Mouse (Mus musculus) right cerebral cortex, postnatal 36 days (tissue): Measurements from ENCODE around the gene Ifi213.
"Not testable (repeated sequence)": the region's sequence is repeated elsewhere in the genome, so short reads cannot be mapped to it uniquely, and the experiment has no call there.

Experiments
- DNase-seq, 2 experiments: peaks; one replicate each; pipeline ENCODE4 v3.0.0; 2022; ENCODE audit warnings: low spot score in 2 of 2, mixed read lengths in 1 of 2

Ifi213 gene

DNA sequence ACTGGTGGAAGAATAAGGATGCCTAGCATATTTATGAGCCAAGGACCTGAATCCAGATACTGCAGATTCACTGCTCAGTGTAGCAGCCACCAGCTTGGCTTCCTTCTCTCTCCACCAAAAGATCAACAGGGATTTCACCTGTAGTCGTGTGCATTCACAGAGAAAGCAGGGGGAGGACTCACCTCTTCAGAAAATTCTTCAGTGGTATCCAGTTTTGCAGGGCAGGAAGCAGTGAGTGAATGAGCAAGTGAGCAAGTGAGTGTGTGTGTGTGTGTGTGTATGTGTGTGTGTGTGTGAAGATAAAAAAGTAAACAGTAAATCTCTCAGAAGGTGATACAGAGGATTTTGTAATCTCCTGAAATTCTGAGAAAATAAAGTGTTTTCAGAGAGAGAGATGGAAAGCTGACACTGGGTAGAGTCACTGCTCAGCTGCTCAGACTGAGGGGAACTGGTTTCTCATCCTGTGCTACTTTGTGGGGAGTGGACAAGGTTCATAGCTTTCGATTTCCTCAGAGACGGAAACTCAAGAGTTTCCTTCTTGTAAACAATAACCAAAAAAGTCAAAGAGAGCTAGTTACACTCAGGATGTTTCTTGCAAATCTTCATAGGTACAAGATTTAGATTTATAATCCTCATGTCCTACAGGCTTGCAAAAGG lies at the start of gene Ifi213:
Gene Ifi213 (minus strand): TSS at position 437 of the 657 bp plus-strand sequence.
- DNase-seq = not testable (repeated sequence)

GRCm38 (mm10) chr1:173645393-173645792 lies 46.3 kb upstream of the Ifi213 start:
- no peak for DNase-seq

DNA sequence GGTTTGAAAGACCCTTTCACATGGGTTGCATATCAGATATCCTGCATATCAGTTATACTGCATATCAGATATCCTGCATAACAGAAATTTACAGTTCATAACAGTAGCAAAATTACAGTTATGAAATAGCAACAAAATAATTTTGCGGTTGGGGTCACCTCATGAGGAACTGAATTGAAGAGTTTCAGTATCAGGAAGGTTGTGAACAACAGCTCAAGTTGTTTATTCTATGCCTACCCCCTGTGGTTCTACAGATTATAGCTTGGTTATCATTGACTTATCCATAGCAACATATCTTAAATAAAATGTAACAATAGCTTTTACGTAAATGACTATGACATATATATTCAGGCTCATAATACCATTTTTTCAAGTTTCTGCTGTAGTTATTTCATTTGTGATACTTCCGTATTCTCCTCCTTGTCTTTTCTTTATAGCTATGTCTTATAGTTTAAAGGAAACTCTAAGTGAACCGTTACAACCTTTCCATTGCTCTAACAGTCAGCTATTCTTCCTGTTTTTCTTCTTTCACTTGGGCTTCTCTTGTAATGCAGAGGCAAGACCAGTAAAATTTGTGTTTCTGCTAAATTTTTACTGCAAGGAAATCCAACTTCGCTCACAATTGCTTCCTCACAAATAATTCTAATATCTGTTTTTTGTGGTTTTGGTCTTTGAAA lies 35.0 kb upstream of the Ifi213 start:
- no peak for DNase-seq

DNA sequence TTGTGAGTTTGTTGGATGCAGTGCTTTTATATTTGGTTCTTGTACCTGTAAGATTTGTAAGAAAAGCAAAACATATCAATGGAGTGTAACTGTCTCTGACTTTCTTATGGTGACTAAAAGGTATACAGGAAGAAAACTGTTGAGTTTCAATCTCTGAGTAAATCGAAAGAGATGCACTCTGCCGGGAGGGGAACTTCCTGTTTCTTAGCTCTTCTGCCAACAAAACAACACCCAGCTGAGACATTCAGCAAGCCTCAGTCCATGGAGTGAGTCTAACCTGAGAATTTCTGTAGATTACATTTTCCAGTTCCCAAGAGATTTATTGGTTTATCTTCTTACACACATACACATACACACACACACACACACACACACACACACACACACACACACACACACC lies 31.5 kb upstream of the Ifi213 start, which contains the start of gene Ifi209:
Gene Ifi209 (plus strand): TSS at position 296 of the 400 bp plus-strand sequence.
- DNase-seq = not testable (repeated sequence)

GRCm38 (mm10) chr1:173626686-173627085 lies 27.6 kb upstream of the Ifi213 start:
- DNase-seq = no peak

DNA sequence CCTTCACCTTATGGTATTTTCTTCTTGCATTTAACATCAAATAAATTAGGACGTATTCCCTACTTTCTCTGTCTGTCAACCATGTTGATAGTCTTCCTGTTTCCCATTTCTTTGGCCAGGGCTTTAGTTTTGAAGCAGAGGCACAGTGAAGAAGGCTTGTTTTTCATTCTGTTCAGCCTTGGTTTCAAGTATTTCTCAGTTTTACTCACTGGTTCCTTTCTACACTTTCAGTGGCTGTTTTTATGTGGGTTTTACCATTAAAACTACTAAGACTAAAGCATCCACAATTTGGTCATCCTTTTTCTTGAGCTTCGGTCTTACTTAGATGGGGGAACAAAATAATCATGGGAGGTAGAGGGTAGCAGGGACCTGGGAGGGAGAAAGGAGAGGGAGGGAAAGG lies 25.0 kb upstream of the Ifi213 start:
- no peak for DNase-seq

DNA sequence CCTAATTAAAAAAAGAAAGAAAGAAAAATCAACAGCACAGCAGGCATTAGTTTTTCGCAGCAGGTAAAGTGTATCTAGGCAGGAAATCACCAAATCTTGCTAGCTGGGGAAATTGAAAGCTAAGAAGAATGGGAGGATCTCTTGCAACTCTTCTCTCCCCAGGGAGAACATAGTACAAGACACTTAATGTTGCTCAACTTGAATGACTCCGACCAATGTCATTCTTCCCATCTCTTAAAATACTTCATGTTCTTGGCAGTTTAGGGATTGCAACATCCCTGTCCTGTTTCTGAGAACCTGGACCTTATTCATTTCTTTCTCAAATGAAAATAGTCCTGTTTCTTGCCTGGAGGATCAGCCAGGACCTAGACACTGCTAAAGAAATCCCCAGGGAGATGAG lies 23.1 kb upstream of the Ifi213 start:
- DNase-seq = not testable (repeated sequence)

- not testable (repeated sequence) for DNase-seq
Measured at GRCm38 (mm10) chr1:173610291-173610690, 11.2 kb upstream of the Ifi213 start.

- not testable (repeated sequence) for DNase-seq
Measured at GRCm38 (mm10) chr1:173589698-173590097, 9.4 kb downstream of the Ifi213 start.

- no peak for DNase-seq
Measured at GRCm38 (mm10) chr1:173579921-173580585, 19.0 kb downstream of the Ifi213 start.

DNA sequence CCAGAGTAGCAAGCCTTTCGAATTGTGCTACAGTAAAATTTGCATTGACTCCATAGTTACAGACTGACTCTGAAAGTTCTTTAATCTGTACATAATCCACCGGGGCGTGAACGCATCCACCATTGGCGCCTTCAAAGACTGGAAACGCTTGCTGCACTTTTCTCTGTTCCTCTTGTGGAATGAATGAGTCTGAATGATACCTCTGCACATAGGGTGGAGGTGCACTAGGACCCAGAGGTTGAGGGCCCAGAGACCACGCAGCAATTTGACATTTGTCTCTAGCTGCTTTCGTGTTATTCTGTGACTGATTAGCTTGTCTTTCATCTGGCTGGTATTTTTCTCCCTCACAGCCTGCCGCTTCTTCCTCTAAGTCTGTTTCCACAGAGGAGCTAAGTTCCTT lies 20.0 kb downstream of the Ifi213 start:
- no peak for DNase-seq

GRCm38 (mm10) chr1:173550491-173551050 lies 48.5 kb downstream of the Ifi213 start:
- not testable (repeated sequence) for DNase-seq

DNA sequence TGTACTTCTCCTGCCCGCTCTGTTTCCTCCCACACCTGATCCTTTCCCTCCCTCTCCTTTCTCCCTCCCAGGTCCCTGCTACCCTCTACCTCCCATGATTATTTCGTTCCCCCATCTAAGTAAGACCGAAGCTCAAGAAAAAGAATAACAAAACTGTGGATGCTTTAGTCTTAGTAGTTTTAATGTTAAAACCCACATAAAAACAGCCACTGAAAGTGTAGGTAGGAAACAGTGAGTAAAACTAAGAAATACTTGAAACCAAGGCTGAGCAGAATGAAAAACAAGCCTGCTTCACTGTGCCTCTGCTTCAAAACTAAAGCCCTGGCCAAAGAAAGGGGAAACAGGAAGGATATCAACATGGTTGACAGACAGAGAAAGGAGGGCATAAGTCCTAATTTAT lies 50.3 kb downstream of the Ifi213 start:
- not testable (repeated sequence) for DNase-seq

DNA sequence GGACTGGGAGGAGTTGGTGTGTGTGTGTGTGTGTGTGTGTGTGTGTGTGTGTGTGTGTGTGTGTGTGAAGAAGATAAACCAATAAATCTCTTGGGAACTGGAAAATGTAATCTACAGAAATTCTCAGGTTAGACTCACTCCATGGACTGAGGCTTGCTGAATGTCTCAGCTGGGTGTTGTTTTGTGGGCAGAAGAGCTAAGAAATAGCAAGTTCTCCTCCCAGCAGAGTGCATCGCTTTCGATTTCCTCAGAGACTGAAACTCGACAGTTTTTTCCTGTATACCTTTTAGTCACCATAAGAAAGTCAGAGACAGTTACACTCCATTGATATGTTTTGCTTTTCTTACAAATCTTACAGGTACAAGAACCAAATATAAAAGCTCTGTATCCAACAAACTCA lies 63.3 kb downstream of the Ifi213 start, which contains the start of gene Ifi214:
Gene Ifi214 (minus strand): TSS at position 167 of the 400 bp plus-strand sequence.
- DNase-seq = not testable (repeated sequence)

GRCm38 (mm10) chr1:173521452-173521851 lies 77.6 kb downstream of the Ifi213 start:
- DNase-seq = no peak
